Mouse (Mus musculus): ENCODE data around the gene Ttll4.

Gene Ttll4

GRCm38 (mm10) chr1:74661448-74662195 lies at the start of gene Ttll4:
Gene Ttll4 (plus strand): TSS chr1:74661745.
- peak; percentile 91 to 93 for DNase-seq (ENCODE audit: low spot score in 2 of 2)

DNA sequence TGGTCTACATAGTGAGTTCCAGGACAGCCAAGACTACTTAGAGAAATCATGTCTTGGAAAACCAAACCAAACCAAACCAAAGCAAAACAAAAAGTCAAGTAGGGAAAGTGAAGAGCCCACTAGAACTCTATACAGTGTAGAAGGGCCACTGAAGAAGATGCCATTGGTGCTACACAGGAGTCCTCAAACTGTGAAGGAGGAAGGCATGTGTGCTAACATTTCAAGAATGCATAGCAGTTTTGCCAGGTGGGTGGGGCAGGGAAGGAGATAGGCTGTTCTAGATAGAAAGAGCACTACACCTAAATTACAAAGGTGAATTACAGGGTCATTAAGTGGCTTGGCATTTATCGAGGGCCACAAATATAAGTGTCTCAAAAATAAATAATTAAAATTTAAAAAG lies 37.4 kb upstream of the Ttll4 start:
- DNase-seq (ENCODE audit: low spot score in 2 of 2) = no peak

- no peak for DNase-seq (ENCODE audit: low spot score in 2 of 2)
Measured at GRCm38 (mm10) chr1:74626076-74626475, 35.5 kb upstream of the Ttll4 start.

DNA sequence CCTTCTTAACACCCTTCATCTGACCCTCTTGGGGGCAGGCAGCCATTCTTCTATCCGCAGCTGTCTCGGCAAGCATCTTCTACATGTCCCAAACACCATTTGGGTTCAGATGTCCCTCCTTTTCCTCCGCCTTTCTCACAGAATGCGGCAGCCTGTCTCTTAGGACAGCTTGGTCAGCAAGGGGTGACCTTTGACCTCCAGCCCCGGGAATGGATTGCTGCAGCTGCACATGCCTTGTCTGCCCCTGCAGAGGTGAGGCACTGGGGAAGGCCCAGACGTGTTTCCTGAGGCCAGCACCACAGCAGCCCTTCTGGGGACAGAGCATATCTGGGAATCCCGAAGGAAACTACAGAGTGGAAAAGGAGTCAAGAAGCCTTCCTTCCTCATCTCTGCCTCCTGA lies 33.5 kb upstream of the Ttll4 start:
- no peak for DNase-seq (ENCODE audit: low spot score in 2 of 2)

GRCm38 (mm10) chr1:74632734-74633133 lies 28.8 kb upstream of the Ttll4 start:
- DNase-seq (ENCODE audit: low spot score in 2 of 2) = no peak

- DNase-seq (ENCODE audit: low spot score in 2 of 2) = no peak
Measured at GRCm38 (mm10) chr1:74643524-74643923, 18.0 kb upstream of the Ttll4 start.

DNA sequence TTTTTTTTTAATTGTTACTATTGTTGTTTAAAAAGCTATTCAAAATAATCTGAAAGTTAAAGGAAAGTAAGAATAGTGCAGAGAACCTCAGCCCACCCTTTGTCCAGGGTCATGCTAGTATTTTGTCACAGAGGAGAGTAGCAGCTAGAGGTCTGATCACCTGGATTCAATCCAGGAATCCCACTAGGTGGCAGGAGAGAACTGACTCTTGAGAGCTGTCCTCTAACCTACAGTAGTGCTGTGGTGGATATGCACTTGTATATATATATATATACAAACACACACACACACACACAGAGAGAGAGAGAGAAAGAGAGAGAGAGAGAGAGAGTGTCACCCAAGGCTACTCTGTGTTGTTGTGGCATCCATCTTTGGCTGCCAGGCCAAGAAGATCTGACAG lies 17.6 kb upstream of the Ttll4 start:
- DNase-seq (ENCODE audit: low spot score in 2 of 2) = no peak

GRCm38 (mm10) chr1:74662253-74662865 lies 814 bp downstream of the Ttll4 start:
- no peak for DNase-seq (ENCODE audit: low spot score in 2 of 2)

GRCm38 (mm10) chr1:74665153-74665552 lies 3.6 kb downstream of the Ttll4 start:
- no peak for DNase-seq (ENCODE audit: low spot score in 2 of 2)

DNA sequence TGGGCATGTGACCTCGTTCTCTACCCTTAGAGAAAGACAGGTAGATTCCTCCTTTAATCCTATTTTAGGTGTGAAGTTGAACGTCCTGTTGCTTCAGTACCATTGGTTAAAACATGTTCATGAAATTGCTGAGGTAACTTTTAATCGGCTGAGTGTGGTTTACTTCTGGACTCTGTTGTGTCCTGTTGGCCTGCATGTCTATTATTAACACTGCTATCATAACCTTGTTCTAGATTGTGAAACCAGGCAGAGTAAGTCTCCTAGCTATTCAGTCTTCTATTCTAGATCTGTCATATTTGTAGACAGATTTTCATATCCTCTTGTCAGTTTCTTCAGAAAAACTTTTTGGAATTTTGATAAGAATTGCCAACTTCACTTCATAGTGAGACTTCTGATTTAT lies 6.8 kb downstream of the Ttll4 start:
- DNase-seq (ENCODE audit: low spot score in 2 of 2) = no peak

GRCm38 (mm10) chr1:74672731-74673130 lies 11.2 kb downstream of the Ttll4 start:
- no peak for DNase-seq (ENCODE audit: low spot score in 2 of 2)

DNA sequence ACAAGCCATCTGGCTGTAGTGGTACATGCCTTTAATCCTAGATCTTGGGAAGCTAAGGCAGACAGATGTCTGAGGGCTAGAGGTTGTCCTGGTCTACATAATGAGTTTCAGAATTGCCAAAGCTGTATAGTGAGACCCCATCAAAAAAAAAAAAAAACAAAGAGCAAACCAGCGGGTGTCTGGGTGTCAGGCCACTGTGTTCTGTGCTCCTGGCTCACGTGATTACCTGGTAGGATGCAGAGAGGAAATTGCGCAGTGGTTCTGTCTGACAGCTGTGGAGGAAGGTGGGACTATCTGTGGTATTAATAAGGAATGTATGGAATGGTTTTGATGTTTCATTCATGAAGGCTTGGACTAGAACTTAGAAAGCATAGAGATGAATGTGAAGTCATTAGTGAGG lies 15.3 kb downstream of the Ttll4 start:
- DNase-seq (ENCODE audit: low spot score in 2 of 2) = no peak

DNA sequence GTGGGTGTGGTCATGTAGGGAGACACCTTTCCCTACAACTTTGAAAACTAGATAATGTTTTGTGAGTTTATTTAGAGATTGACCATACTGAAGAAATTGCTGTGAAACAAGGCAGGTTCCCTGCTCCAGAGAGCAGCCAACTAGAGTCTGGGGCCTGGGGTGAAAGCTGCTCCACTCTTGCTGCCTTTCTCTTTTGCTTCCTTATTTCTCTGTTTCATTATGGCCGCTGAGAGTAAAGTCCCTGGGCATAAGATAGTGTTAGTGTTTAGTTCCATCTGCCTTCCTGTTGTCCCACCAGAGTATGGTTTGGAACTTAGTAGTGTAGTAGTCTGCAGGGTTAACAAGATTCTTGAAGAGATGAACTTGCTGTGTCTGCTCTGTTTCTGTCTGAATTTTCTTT lies 16.3 kb downstream of the Ttll4 start:
- DNase-seq (ENCODE audit: low spot score in 2 of 2) = no peak

GRCm38 (mm10) chr1:74687131-74687530 lies 25.6 kb downstream of the Ttll4 start:
- no peak for DNase-seq (ENCODE audit: low spot score in 2 of 2)

- no peak for DNase-seq (ENCODE audit: low spot score in 2 of 2)
Measured at GRCm38 (mm10) chr1:74693891-74694583, 32.5 kb downstream of the Ttll4 start.

GRCm38 (mm10) chr1:74695836-74696235 lies 34.3 kb downstream of the Ttll4 start:
- no peak for DNase-seq (ENCODE audit: low spot score in 2 of 2)

DNA sequence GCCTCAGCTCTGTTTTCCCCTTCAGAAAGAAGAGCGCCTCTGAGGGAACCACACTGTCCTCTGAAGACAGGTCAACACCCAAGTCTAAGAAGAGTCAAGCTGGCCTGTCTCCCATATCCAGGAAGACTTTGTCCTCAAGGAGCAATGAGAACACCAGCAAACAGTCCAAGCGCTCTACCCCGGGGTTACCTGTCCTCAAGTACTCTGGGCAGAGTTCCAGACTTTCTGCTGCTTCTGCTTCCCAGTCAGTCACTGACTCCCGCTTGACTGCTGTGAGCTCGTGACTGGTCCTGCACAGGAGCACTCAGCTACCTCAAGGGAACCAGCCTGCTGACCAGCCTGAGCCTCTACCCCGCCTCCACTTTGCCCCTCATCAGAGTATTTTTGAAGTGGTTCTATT lies 35.9 kb downstream of the Ttll4 start:
- DNase-seq (ENCODE audit: low spot score in 2 of 2) = no peak

GRCm38 (mm10) chr1:74698353-74698752 lies 36.8 kb downstream of the Ttll4 start:
- no peak for DNase-seq (ENCODE audit: low spot score in 2 of 2)

DNA sequence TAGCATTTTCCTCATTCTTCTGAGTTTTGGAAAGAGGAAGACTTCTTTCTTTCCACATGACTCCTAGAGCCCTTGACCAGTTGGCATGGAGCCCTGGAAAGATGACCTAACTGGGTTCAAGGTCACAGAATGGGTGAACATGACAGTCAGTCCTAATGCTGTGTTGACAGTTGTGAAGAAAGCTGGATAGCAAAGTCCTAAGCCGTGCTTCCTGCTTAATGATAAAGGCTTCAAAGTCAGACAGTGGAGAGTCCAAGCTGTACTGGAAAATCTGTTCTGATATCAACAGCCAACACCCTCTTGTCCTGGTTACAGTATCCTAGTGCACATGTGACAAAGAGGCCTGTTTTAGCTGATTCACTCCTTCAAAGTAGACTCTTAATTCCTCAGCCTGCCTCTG lies 37.2 kb downstream of the Ttll4 start:
- no peak for DNase-seq (ENCODE audit: low spot score in 2 of 2)

DNA sequence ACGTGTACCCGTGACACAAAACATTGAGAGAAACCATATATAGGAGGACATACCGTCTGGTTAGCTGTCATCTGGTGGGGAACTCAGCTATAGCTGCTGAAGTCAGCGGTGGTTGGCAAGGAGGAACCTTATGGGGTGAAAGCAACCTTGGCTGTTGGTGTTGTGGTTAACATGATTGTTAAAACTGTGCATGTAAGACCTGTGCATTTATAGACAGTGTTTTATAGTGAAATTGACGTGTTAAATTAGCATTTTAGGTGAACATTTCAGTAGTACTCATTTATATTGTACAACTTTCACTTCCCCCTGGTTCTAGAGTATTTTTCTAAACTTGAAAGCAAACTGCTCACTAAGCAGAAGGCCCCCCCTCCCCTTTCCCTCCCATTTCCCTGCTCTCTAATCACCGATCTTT lies 40.6 kb downstream of the Ttll4 start:
- DNase-seq (ENCODE audit: low spot score in 2 of 2) = no peak

GRCm38 (mm10) chr1:74704156-74704555 lies 42.6 kb downstream of the Ttll4 start:
- DNase-seq (ENCODE audit: low spot score in 2 of 2) = no peak

DNA sequence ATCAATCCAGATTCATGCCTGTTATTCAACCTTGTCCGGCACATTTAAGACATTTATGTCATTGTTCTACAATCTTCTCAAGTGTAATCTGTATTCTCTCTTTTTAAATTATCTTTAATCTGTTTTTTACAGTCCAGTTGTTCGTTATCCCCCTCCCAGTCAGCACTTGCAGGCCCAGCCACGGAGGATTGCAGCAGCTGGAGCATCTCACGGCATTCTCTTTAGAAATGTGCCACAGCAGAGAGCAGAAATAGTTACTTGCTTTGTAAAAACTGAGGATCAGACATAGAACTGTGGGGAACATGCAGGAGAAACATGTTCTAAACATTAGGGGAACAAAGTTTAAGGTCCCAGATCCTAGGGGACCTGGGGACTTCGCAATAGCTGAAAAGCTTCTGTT lies 43.5 kb downstream of the Ttll4 start:
- no peak for DNase-seq (ENCODE audit: low spot score in 2 of 2)

DNA sequence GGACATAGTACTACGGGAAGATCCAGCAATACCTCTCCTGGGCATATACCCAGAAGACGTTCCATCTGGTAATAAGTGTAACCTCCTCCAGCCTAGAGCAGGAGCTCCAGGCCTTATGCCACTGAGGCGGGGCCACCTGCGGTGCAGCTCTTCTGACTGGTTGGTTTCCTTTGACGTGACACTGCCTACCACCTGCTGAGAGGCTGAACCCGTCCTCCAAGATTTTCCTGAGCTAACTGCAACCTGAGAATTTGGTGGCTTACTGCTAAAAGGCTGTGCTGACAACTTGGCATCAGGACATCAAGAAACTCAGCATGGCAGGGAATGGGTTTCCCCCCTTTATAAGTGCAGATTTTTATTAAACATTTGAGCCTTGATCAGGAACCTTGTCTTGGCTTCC lies 48.0 kb downstream of the Ttll4 start:
- no peak for DNase-seq (ENCODE audit: low spot score in 2 of 2)
